Mouse (Mus musculus): ENCODE measurements at regions not wholly inside any gene's neighbourhood (a gene's known extent, or its start where the extent isn't known, plus 50 kb on each side); places are given as distances from the start of the nearest gene placed in this dataset.
A peak's percentile ranks its signal among the peaks of the same experiment; 100 is the strongest.

GRCm38 (mm10) chr12:106284814-106285213 is 274.8 kb downstream of the Vrk1 start:
- Histone ChIP-seq H3K9me3 (replicated peaks; ENCODE audit: control insufficient read depth, low read length) (0 out of 2 replicates have a peak, but pooled peaks cover 2% of the 10 kb centered on the region), H3K9ac (ENCODE audit: low read depth, low read length) (no peak overlapping the region), H3K4me1 (ENCODE audit: control insufficient read depth, low read depth, low read length) (no peaks in the 10 kb centered on the region), H3K4me3 (ENCODE audit: low read depth, low read length) (no peak overlapping the region), H3K4me2 (ENCODE audit: low read depth, low read length) (no peak overlapping the region), H3K36me3 (ENCODE audit: control insufficient read depth, insufficient read depth) (no peaks in the 10 kb centered on the region), H3K27me3 (ENCODE audit: control insufficient read depth, insufficient read depth, low read depth, low read length) (no peaks in the 10 kb centered on the region), H3K27ac (ENCODE audit: low read length) (no peak overlapping the region)
- WGBS (ENCODE audit: insufficient replicate concordance) = 70% methylated on average over 8 of the region's 8 CpGs
- ATAC-seq (ENCODE audit: low read depth) = no peak

- ATAC-seq (ENCODE audit: low read depth) = no peak
- Histone ChIP-seq H3K9me3 (replicated peaks; ENCODE audit: control insufficient read depth, low read length) (no peaks in the 10 kb centered on the region), H3K4me1 (ENCODE audit: control insufficient read depth, low read depth, low read length) (no peaks in the 10 kb centered on the region), H3K9ac (ENCODE audit: low read depth, low read length) (no peak overlapping the region), H3K4me2 (ENCODE audit: low read depth, low read length) (no peak overlapping the region), H3K27me3 (ENCODE audit: control insufficient read depth, insufficient read depth, low read depth, low read length) (no peaks in the 10 kb centered on the region), H3K36me3 (ENCODE audit: control insufficient read depth, insufficient read depth) (no peaks in the 10 kb centered on the region), H3K27ac (ENCODE audit: low read length) (no peak overlapping the region), H3K4me3 (ENCODE audit: low read depth, low read length) (no peak overlapping the region)
- 35% methylated on average over 23 of the region's 23 CpGs for WGBS (ENCODE audit: insufficient replicate concordance)
Observed at GRCm38 (mm10) chr12:106288791-106289515, 278.9 kb downstream of the Vrk1 start.

- 63% methylated on average over 15 of the region's 15 CpGs for WGBS (ENCODE audit: insufficient replicate concordance)
- no peaks in the 10 kb centered on the region for H3K36me3 ChIP-seq (ENCODE audit: control insufficient read depth, insufficient read depth)
- H3K4me2 ChIP-seq (ENCODE audit: low read depth, low read length) = no peak overlapping the region
- no peaks in the 10 kb centered on the region for H3K4me1 ChIP-seq (ENCODE audit: control insufficient read depth, low read depth, low read length)
- ATAC-seq (ENCODE audit: low read depth) = no peak
- H3K27me3 ChIP-seq (ENCODE audit: control insufficient read depth, insufficient read depth, low read depth, low read length) = no peaks in the 10 kb centered on the region
- H3K9me3 ChIP-seq (replicated peaks; ENCODE audit: control insufficient read depth, low read length) = no peaks in the 10 kb centered on the region
- no peak overlapping the region for H3K9ac ChIP-seq (ENCODE audit: low read depth, low read length)
- no peak overlapping the region for H3K27ac ChIP-seq (ENCODE audit: low read length)
- no peak overlapping the region for H3K4me3 ChIP-seq (ENCODE audit: low read depth, low read length)
Observed at GRCm38 (mm10) chr12:106291476-106292046, 281.5 kb downstream of the Vrk1 start.

GRCm38 (mm10) chr12:106293117-106293516 is 283.1 kb downstream of the Vrk1 start:
- WGBS (ENCODE audit: insufficient replicate concordance) = 56% methylated on average over 5 of the region's 5 CpGs
- no peaks in the 10 kb centered on the region for H3K4me1 ChIP-seq (ENCODE audit: control insufficient read depth, low read depth, low read length)
- no peak overlapping the region for H3K9ac ChIP-seq (ENCODE audit: low read depth, low read length)
- H3K9me3 ChIP-seq (replicated peaks; ENCODE audit: control insufficient read depth, low read length) = no peaks in the 10 kb centered on the region
- H3K27me3 ChIP-seq (ENCODE audit: control insufficient read depth, insufficient read depth, low read depth, low read length) = no peaks in the 10 kb centered on the region
- no peak overlapping the region for H3K4me2 ChIP-seq (ENCODE audit: low read depth, low read length)
- H3K4me3 ChIP-seq (ENCODE audit: low read depth, low read length) = no peak overlapping the region
- H3K36me3 ChIP-seq (ENCODE audit: control insufficient read depth, insufficient read depth) = no peaks in the 10 kb centered on the region
- H3K27ac ChIP-seq (ENCODE audit: low read length) = no peak overlapping the region
- no peak for ATAC-seq (ENCODE audit: low read depth)

- Histone ChIP-seq H3K27ac (ENCODE audit: low read length) (no peak overlapping the region), H3K27me3 (ENCODE audit: control insufficient read depth, insufficient read depth, low read depth, low read length) (no peaks in the 10 kb centered on the region), H3K9me3 (replicated peaks; ENCODE audit: control insufficient read depth, low read length) (no peaks in the 10 kb centered on the region), H3K4me3 (ENCODE audit: low read depth, low read length) (no peak overlapping the region), H3K9ac (ENCODE audit: low read depth, low read length) (no peak overlapping the region), H3K36me3 (ENCODE audit: control insufficient read depth, insufficient read depth) (no peaks in the 10 kb centered on the region), H3K4me2 (ENCODE audit: low read depth, low read length) (no peak overlapping the region), H3K4me1 (ENCODE audit: control insufficient read depth, low read depth, low read length) (no peaks in the 10 kb centered on the region)
- ATAC-seq (ENCODE audit: low read depth) = no peak
- WGBS (ENCODE audit: insufficient replicate concordance) = 60% methylated on average over 7 of the region's 7 CpGs
Observed at GRCm38 (mm10) chr12:106295596-106295995, 285.6 kb downstream of the Vrk1 start.

- Histone ChIP-seq H3K4me2 (ENCODE audit: low read depth, low read length) (no peak overlapping the region), H3K36me3 (ENCODE audit: control insufficient read depth, insufficient read depth) (no peaks in the 10 kb centered on the region), H3K27ac (ENCODE audit: low read length) (no peak overlapping the region), H3K27me3 (ENCODE audit: control insufficient read depth, insufficient read depth, low read depth, low read length) (no peaks in the 10 kb centered on the region), H3K9me3 (replicated peaks; ENCODE audit: control insufficient read depth, low read length) (no peaks in the 10 kb centered on the region), H3K4me1 (ENCODE audit: control insufficient read depth, low read depth, low read length) (no peaks in the 10 kb centered on the region), H3K9ac (ENCODE audit: low read depth, low read length) (no peak overlapping the region), H3K4me3 (ENCODE audit: low read depth, low read length) (no peak overlapping the region)
- no peak for ATAC-seq (ENCODE audit: low read depth)
- WGBS (ENCODE audit: insufficient replicate concordance) = 61% methylated on average over 8 of the region's 8 CpGs
Observed at GRCm38 (mm10) chr12:106302617-106303016, 292.6 kb downstream of the Vrk1 start.

- 37% methylated on average over 12 of the region's 12 CpGs for WGBS (ENCODE audit: insufficient replicate concordance)
- Histone ChIP-seq H3K9me3 (replicated peaks; ENCODE audit: control insufficient read depth, low read length) (no peaks in the 10 kb centered on the region), H3K4me3 (ENCODE audit: low read depth, low read length) (no peak overlapping the region), H3K27me3 (ENCODE audit: control insufficient read depth, insufficient read depth, low read depth, low read length) (no peaks in the 10 kb centered on the region), H3K9ac (ENCODE audit: low read depth, low read length) (no peak overlapping the region), H3K27ac (ENCODE audit: low read length) (no peak overlapping the region), H3K36me3 (ENCODE audit: control insufficient read depth, insufficient read depth) (no peaks in the 10 kb centered on the region), H3K4me2 (ENCODE audit: low read depth, low read length) (no peak overlapping the region), H3K4me1 (ENCODE audit: control insufficient read depth, low read depth, low read length) (no peaks in the 10 kb centered on the region)
- ATAC-seq (ENCODE audit: low read depth) = no peak
Observed at GRCm38 (mm10) chr12:106308291-106308955, 298.4 kb downstream of the Vrk1 start.

- Histone ChIP-seq H3K36me3 (ENCODE audit: control insufficient read depth, insufficient read depth) (no peaks in the 10 kb centered on the region), H3K27ac (ENCODE audit: low read length) (no peak overlapping the region), H3K4me2 (ENCODE audit: low read depth, low read length) (no peak overlapping the region), H3K9me3 (replicated peaks; ENCODE audit: control insufficient read depth, low read length) (no peaks in the 10 kb centered on the region), H3K9ac (ENCODE audit: low read depth, low read length) (no peak overlapping the region), H3K4me1 (ENCODE audit: control insufficient read depth, low read depth, low read length) (no peaks in the 10 kb centered on the region), H3K27me3 (ENCODE audit: control insufficient read depth, insufficient read depth, low read depth, low read length) (no peaks in the 10 kb centered on the region), H3K4me3 (ENCODE audit: low read depth, low read length) (no peak overlapping the region)
- no peak for ATAC-seq (ENCODE audit: low read depth)
- 73% methylated on average over 25 of the region's 25 CpGs for WGBS (ENCODE audit: insufficient replicate concordance)
Observed at GRCm38 (mm10) chr12:106308956-106309610, 299.1 kb downstream of the Vrk1 start.

- H3K4me3 ChIP-seq (ENCODE audit: low read depth, low read length) = no peak overlapping the region
- peak overlapping the region; percentile 39; the same call in 1 of the 2 replicates for H3K4me2 ChIP-seq (ENCODE audit: low read depth, low read length)
- H3K9ac ChIP-seq (ENCODE audit: low read depth, low read length) = no peak overlapping the region
- no peak overlapping the region for H3K27ac ChIP-seq (ENCODE audit: low read length)
- H3K36me3 ChIP-seq (ENCODE audit: control insufficient read depth, insufficient read depth) = no peaks in the 10 kb centered on the region
- no peaks in the 10 kb centered on the region for H3K4me1 ChIP-seq (ENCODE audit: control insufficient read depth, low read depth, low read length)
- WGBS (ENCODE audit: insufficient replicate concordance) = 40% methylated on average over 6 of the region's 6 CpGs
- H3K27me3 ChIP-seq (ENCODE audit: control insufficient read depth, insufficient read depth, low read depth, low read length) = no peaks in the 10 kb centered on the region
- H3K9me3 ChIP-seq (replicated peaks; ENCODE audit: control insufficient read depth, low read length) = no peaks in the 10 kb centered on the region
- no peak for ATAC-seq (ENCODE audit: low read depth)
Observed at GRCm38 (mm10) chr12:106310171-106310570, 300.1 kb downstream of the Vrk1 start.

All from liver, embryonic 16.5 days (tissue).